Mouse (Mus musculus): ENCODE results near the gene Stum.

The Stum gene

DNA sequence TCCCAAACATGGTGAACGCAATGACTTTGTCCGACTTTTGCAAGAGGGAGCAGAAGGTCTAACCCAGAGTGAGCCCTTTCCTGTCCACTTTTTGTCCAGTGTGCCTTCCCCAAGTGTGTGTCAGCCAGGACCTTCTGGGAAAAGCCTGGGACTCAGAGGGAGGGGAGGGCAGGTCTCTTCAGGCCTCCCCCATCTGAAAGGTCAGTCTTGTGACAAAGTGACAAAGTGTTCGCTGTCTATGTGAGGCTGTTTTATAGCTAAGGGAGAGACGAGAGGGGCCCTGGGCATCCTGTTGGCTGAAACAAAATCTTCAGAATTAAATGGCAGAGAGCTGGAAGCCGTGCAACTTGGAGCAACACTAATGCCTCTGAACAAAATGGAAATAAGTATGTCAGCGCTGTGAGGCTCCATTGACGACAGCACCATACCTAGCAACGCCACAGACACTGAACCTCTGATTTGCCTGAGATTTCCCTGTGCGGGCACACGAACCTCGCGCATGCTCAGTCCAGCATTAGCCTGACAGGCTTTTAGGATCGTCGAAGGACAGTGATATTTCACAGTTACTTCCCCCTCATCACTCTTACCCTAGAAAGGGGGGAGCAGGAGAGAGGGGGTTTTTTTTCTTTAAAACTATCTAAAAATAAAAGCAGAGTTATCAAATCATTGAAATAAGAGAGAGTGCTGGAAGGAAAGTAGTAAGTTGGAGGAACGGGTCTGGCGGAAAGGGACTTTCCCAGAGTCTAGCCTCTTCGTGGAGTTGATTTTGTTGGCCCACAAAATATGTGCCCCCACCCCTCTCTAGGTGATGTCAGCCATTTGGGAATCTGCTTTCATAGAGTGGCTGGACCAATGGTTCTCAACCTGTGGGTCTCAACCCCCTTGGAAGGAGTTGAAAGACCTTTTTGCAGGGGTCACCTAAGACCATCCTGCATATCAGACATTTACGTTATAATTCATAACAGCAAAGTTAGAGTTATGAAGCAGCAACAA, 75.3 kb downstream of the Stum start:
- intact Hi-C loops (cut with DNase I): no loop called here

DNA sequence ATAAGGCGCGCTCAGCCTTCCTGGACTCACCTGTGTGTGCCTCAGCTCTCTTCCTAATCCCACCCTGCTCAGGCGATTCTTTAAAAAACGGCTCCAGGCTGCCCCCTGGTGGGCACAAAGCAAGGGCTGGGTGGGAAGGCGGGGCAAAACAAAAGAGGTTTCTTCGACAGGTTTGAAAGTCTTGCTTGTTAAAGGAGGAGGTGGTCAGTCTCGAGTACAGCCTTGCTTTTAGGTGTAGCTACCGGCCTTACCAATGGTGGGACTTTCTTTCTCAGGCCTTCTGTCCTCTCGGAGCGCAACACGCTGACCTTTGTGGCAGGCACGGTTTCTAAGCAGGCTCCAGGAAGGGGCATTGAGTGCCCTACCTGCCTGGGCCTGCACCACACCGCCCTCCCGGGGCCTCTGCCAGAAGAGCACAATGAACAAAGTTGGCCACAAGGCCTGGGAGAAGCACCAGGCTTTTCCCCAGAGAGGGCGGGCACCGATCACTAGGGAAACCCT, 76.1 kb downstream of the Stum start:
- intact Hi-C loops (cut with DNase I): no loop called here

- intact Hi-C loops (cut with DNase I): loop anchor here (1.0 kb wide), 1 partner anchor 138 kb away; no protein-coding TSS in a partner anchor
Measured at GRCm38 (mm10) chr1:180406336-180407035, 76.8 kb downstream of the Stum start.

GRCm38 (mm10) chr1:180405576-180406335, 77.5 kb downstream of the Stum start:
- intact Hi-C loops (cut with DNase I): loop anchor here (1.0 kb wide), 1 partner anchor 137 kb away; no protein-coding TSS in a partner anchor

DNA sequence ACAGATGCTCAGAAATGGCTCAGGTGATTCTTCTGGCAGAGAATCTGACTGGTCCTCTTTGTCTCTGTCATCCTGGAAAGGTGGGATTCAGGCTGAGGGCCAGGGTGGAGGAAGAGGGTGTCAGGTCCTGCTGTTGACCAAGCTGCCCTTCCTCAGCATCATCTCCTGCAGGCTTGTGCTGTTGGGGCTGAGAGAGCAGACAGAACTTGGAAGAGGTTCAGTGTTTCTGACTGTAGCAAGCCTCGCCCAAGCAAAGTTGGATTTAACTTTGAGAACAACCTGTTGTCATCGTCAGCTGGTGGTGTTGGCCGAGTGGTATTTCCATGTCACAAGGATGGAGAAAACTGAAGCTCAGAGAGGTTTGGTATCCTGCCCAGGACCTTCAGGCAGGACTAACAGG, 78.6 kb downstream of the Stum start:
- intact Hi-C loops (cut with DNase I): loop anchor here (5.0 kb wide), 1 partner anchor 72 kb away; the partner anchor contains the start of gene Itpkb

DNA sequence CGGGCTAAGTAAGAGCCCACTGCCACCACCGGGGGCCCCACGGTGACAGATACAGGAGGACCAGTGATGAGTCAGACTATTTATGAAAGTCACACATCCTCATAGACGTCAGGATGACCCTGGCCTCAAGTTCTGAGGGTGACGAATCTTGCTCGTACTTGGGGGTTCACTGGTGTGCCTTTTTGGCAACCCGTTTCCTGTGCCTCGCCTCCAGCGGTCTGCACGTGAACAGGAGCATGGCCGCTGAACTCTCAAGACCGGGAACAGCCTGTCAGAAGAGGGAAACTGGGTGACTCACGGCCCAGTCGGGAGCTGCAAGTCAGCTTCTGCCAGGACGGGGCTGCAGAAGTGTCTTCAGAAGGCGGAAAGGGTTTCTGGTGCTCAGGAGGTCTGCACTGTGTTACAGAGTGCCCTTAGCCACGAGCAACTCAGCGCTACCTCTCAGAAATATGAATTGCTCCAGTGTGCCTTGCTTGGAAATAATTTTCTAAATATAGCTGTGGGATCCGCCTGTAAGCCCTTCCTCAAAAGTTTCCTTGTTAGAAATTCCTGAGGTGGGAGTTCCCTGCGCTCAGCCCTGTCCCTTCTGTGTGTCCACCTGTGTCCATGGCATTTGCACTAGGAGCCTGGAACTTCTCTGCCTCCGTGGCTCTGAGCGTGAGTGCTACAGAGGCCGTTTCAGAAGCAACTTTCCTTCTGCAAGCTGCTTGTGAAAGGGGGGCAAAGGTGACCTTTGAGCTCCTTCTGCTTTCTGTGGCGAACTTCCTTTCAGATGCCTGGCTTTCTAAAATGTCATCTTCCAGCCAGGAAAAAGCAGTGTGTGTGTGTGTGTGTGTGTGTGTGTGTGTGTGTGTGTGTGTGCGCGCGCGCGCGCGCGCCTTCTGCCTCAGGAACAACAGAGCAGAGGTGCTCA, 79.4 kb downstream of the Stum start:
- intact Hi-C loops (cut with DNase I): loop anchor here (5.0 kb wide), 1 partner anchor 72 kb away; the partner anchor contains the start of gene Itpkb

GRCm38 (mm10) chr1:180403357-180403693, 80.0 kb downstream of the Stum start:
- intact Hi-C loops (cut with DNase I): loop anchor here (5.0 kb wide), 1 partner anchor 71 kb away; the partner anchor contains the start of gene Itpkb

DNA sequence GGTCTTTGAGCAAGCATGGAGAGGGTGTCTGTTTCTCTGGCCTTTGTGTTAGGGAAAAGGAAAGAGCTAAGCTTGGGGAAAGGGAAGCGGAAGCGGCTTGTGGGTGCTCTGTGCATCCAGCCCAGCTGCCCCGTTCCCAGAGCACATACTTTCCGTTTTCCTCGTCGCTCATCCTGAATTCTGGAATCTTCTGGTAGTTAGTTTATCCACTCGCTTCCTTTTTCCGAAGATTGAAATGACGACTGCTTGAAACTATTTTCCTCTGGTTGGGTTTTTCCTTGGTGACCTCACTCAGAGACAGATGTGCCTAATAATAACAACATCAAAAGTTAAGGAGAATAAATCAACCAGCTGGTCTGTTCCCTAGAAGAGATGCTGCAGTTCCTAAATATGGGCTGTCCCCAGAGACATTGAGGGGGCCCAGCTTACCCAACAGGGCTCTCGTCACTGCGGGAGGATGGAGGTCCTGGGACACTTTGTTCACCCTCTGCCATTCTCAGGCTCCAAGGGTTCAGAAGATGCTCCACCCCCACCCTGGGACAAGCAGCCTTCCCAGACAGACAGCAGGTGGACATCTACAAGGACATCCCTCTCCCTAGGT, 80.7 kb downstream of the Stum start:
- intact Hi-C loops (cut with DNase I): loop anchor here (5.0 kb wide), 1 partner anchor 70 kb away; the partner anchor contains the start of gene Itpkb

- intact Hi-C loops (cut with DNase I): loop anchor here (5.0 kb wide), 1 partner anchor 69 kb away; the partner anchor contains the start of gene Itpkb
Measured at GRCm38 (mm10) chr1:180401725-180402124, 81.6 kb downstream of the Stum start.

DNA sequence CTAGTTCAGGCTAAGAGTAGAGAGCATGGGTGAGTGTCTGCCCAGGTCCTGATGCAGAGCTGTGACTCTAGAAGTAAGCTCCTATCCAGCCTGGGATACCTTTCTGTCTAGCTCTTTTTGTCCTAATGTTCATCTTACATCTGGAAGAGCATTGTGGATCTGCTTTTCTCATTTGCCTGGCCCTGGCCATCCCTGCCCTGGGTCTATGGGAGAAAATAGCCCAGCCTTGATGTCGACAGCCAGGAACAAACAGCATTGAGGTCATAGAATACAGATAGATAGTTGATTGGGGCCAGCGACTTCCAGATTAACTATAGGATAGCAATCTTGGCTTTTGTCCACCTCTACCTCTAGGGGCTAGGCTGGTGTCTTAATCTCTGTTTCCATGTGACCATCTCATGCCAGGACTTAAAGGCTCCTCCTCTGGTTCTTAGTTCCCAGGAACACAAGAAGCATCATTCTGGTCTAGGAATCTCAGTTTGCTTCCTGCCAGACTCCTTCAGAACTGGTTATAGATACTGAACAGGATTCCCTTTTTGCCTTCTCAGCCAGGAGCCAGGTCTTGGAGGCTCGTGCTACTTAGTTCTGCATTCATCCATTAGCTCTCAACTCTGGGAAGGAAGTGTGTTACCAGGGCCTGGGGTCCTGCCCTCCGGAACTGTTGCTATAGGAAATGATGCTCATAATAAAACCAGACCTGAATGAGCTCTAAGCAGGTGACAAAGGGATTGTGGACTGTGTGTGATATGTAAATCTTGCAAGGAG, 82.4 kb downstream of the Stum start:
- intact Hi-C loops (cut with DNase I): loop anchor here (5.0 kb wide), 1 partner anchor 69 kb away; the partner anchor contains the start of gene Itpkb

GRCm38 (mm10) chr1:180398446-180398845, 84.9 kb downstream of the Stum start:
- intact Hi-C loops (cut with DNase I): no loop called here

- intact Hi-C loops (cut with DNase I): no loop called here
Measured at GRCm38 (mm10) chr1:180397734-180398133, 85.6 kb downstream of the Stum start.

DNA sequence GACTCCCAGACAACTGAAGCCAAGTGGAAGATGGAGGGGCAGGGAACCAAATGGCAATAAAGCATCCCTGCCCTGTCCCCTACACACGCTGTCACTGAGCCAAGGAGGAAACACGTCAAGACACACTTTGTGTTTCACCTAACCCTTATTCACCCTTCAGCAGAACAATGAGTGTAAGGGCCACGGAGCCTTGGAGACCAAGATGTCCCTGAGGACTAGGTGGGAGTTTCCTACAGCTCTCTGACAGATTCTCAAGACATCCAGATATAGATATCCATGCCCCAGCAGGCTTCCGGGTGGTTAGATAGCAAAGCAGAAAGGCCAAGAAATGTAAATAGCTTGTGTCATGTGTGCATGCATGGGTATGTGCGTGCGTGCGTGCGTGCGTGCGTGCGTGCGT, 89.4 kb downstream of the Stum start:
- intact Hi-C loops (cut with DNase I): no loop called here

- intact Hi-C loops (cut with DNase I): no loop called here
Measured at GRCm38 (mm10) chr1:180393017-180393797, 90.1 kb downstream of the Stum start.

GRCm38 (mm10) chr1:180392137-180392798, 91.0 kb downstream of the Stum start:
- intact Hi-C loops (cut with DNase I): no loop called here

DNA sequence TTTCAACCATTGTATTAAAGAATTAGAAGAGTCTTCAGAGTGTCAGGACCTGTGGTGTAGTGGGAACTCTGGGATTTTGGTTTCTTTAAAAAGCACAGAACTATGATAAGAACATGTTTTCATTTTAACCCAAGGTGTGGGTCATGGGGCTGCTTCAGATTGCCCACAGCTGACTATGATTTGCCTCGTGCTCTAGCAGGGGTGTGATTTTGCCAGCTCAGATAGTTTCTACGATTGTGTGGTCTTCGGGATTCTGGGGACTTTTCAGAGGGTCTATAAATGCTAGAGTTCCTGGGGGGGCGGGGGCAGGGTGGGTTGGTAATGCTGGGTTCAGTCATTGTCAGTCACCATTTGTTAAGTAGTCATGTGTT, 91.7 kb downstream of the Stum start:
- intact Hi-C loops (cut with DNase I): no loop called here
